Mouse (Mus musculus) liver, adult 2 months (tissue): ENCODE results near the gene Vegfc.

Source experiments
- CTCF ChIP-seq: fragments of 200-500 bp; IDR thresholded peaks from 2 replicates; pipeline ENCODE4 v1.5.1; 2011; ENCODE audit warnings: low read depth, low read length, control low read depth
- POLR2A ChIP-seq: fragments of 200-500 bp; IDR thresholded peaks from 2 replicates; pipeline ENCODE4 v1.6.1; 2011; ENCODE audit warnings: low read length, control low read depth; ENCODE audit not compliant: insufficient read depth; ENCODE audit errors: extremely low read depth

DNA sequence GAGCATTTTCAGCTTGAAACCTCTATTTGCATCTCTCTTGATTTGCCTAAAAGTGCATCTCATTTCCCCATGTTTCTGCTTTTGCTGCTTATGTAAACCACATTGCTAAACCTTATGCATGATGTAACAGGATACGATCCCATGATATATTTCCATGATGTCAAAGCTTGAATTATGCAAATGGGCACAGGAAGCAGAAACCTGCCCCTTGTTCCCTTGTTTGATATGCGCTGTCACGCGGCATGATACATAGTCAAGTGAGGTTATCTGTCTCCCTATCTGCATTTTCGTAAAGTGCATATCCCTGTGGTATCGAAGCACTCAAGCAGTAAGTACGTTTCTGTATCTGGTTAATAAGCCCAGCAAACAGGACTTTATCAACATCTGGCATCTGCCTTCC lies 42.7 kb downstream of the Vegfc start:
- TF ChIP-seq CTCF (no peak), POLR2A (no peak)
